Mouse (Mus musculus): Measurements from ENCODE around the gene Wnt3a.

The Wnt3a gene

GRCm38 (mm10) chr11:59290702-59291303 lies at the start of gene Wnt3a:
Gene Wnt3a (minus strand): TSS chr11:59290752.
- 2% methylated on average over 58 of the region's 60 CpGs for WGBS

GRCm38 (mm10) chr11:59338736-59339120 lies 48.2 kb upstream of the Wnt3a start:
- 49% methylated on average over 2 of the region's 2 CpGs for WGBS

GRCm38 (mm10) chr11:59337955-59338735 lies 47.6 kb upstream of the Wnt3a start:
- WGBS = 40% methylated on average over 13 of the region's 13 CpGs

- 9% methylated on average over 1 of the region's 1 CpGs for WGBS
Observed at GRCm38 (mm10) chr11:59336381-59336780, 45.8 kb upstream of the Wnt3a start.

- WGBS = 56% methylated on average over 2 of the region's 2 CpGs
Observed at GRCm38 (mm10) chr11:59335942-59336341, 45.4 kb upstream of the Wnt3a start.

- WGBS = 63% methylated on average over 4 of the region's 4 CpGs
Observed at GRCm38 (mm10) chr11:59335150-59335549, 44.6 kb upstream of the Wnt3a start.

- WGBS = 27% methylated on average over 9 of the region's 9 CpGs
Observed at GRCm38 (mm10) chr11:59332938-59333337, 42.4 kb upstream of the Wnt3a start.

GRCm38 (mm10) chr11:59331167-59331869 lies 40.8 kb upstream of the Wnt3a start:
- WGBS = 79% methylated on average over 16 of the region's 16 CpGs

GRCm38 (mm10) chr11:59330560-59330959 lies 40.0 kb upstream of the Wnt3a start:
- 56% methylated on average over 5 of the region's 5 CpGs for WGBS

- 33% methylated on average over 6 of the region's 6 CpGs for WGBS
Observed at GRCm38 (mm10) chr11:59329616-59330015, 39.1 kb upstream of the Wnt3a start.

GRCm38 (mm10) chr11:59327625-59328024 lies 37.1 kb upstream of the Wnt3a start:
- WGBS = 86% methylated on average over 18 of the region's 18 CpGs

GRCm38 (mm10) chr11:59324777-59325176 lies 34.2 kb upstream of the Wnt3a start:
- 64% methylated on average over 5 of the region's 5 CpGs for WGBS

GRCm38 (mm10) chr11:59322988-59323387 lies 32.4 kb upstream of the Wnt3a start:
- WGBS = 64% methylated on average over 3 of the region's 3 CpGs

- WGBS = 70% methylated on average over 6 of the region's 6 CpGs
Observed at GRCm38 (mm10) chr11:59316517-59316916, 26.0 kb upstream of the Wnt3a start.

GRCm38 (mm10) chr11:59313944-59314343 lies 23.4 kb upstream of the Wnt3a start:
- 36% methylated on average over 11 of the region's 11 CpGs for WGBS

- WGBS = 42% methylated on average over 17 of the region's 17 CpGs
Observed at GRCm38 (mm10) chr11:59313029-59313811, 22.7 kb upstream of the Wnt3a start.

GRCm38 (mm10) chr11:59312501-59312900 lies 21.9 kb upstream of the Wnt3a start:
- WGBS = 67% methylated on average over 8 of the region's 8 CpGs

GRCm38 (mm10) chr11:59312060-59312459 lies 21.5 kb upstream of the Wnt3a start:
- WGBS = 64% methylated on average over 6 of the region's 6 CpGs

- WGBS = 39% methylated on average over 8 of the region's 8 CpGs
Observed at GRCm38 (mm10) chr11:59309976-59310375, 19.4 kb upstream of the Wnt3a start.

GRCm38 (mm10) chr11:59309106-59309805 lies 18.7 kb upstream of the Wnt3a start:
- WGBS = 32% methylated on average over 10 of the region's 12 CpGs

- WGBS = 40% methylated on average over 6 of the region's 6 CpGs
Observed at GRCm38 (mm10) chr11:59308625-59309024, 18.1 kb upstream of the Wnt3a start.
